Mouse (Mus musculus): ENCODE data around the gene Wdr27.
"Not testable (repeated sequence)": the region's sequence is repeated elsewhere in the genome, so short reads cannot be mapped to it uniquely, and the experiment has no call there.

Gene Wdr27

GRCm38 (mm10) chr17:14943009-14943728 lies at the start of gene Wdr27, which contains the start of gene 1600012H06Rik:
Gene Wdr27 (minus strand): TSS chr17:14943158.
Gene 1600012H06Rik (plus strand): TSS chr17:14943184.
- DNase-seq (ENCODE audit: low read depth, low spot score), result peak; percentile 99

GRCm38 (mm10) chr17:14992522-14993138 lies 49.7 kb upstream of the Wdr27 start:
- not testable (repeated sequence) for DNase-seq (ENCODE audit: low read depth, low spot score)

GRCm38 (mm10) chr17:14990116-14990702 lies 47.3 kb upstream of the Wdr27 start:
- DNase-seq (ENCODE audit: low read depth, low spot score), result not testable (repeated sequence)

- DNase-seq (ENCODE audit: low read depth, low spot score), result not testable (repeated sequence)
Observed at GRCm38 (mm10) chr17:14978362-14979038, 35.5 kb upstream of the Wdr27 start, which contains the start of the genes 9030025P20Rik and Gm3417. Gene 9030025P20Rik (plus strand): TSS chr17:14978468. Gene Gm3417 (minus strand): TSS chr17:14978790.

GRCm38 (mm10) chr17:14977718-14978361 lies 34.9 kb upstream of the Wdr27 start:
- DNase-seq (ENCODE audit: low read depth, low spot score), result not testable (repeated sequence)

GRCm38 (mm10) chr17:14968373-14968913 lies 25.5 kb upstream of the Wdr27 start:
- DNase-seq (ENCODE audit: low read depth, low spot score), result not testable (repeated sequence)

- not testable (repeated sequence) for DNase-seq (ENCODE audit: low read depth, low spot score)
Observed at GRCm38 (mm10) chr17:14961557-14962154, 18.7 kb upstream of the Wdr27 start.

- not testable (repeated sequence) for DNase-seq (ENCODE audit: low read depth, low spot score)
Observed at GRCm38 (mm10) chr17:14960951-14961556, 18.1 kb upstream of the Wdr27 start, which contains the start of gene Phf10. Gene Phf10 (minus strand): TSS chr17:14961273.

GRCm38 (mm10) chr17:14960520-14960919 lies 17.6 kb upstream of the Wdr27 start:
- no peak for DNase-seq (ENCODE audit: low read depth, low spot score)

GRCm38 (mm10) chr17:14959979-14960378 lies 17.0 kb upstream of the Wdr27 start:
- DNase-seq (ENCODE audit: low read depth, low spot score), result no peak

GRCm38 (mm10) chr17:14958686-14959327 lies 15.8 kb upstream of the Wdr27 start:
- DNase-seq (ENCODE audit: low read depth, low spot score), result no peak

- DNase-seq (ENCODE audit: low read depth, low spot score), result no peak
Observed at GRCm38 (mm10) chr17:14953452-14953851, 10.5 kb upstream of the Wdr27 start.

- DNase-seq (ENCODE audit: low read depth, low spot score), result no peak
Observed at GRCm38 (mm10) chr17:14949161-14949827, 6.3 kb upstream of the Wdr27 start.

GRCm38 (mm10) chr17:14944551-14944950 lies 1.6 kb upstream of the Wdr27 start:
- no peak for DNase-seq (ENCODE audit: low read depth, low spot score)

GRCm38 (mm10) chr17:14943729-14944059 lies 736 bp upstream of the Wdr27 start:
- no peak for DNase-seq (ENCODE audit: low read depth, low spot score)

- not testable (repeated sequence) for DNase-seq (ENCODE audit: low read depth, low spot score)
Observed at GRCm38 (mm10) chr17:14942181-14942580, 777 bp downstream of the Wdr27 start.

- no peak for DNase-seq (ENCODE audit: low read depth, low spot score)
Observed at GRCm38 (mm10) chr17:14935841-14936605, 6.9 kb downstream of the Wdr27 start.

- not testable (repeated sequence) for DNase-seq (ENCODE audit: low read depth, low spot score)
Observed at GRCm38 (mm10) chr17:14935280-14935679, 7.7 kb downstream of the Wdr27 start.
